Mouse (Mus musculus): Measurements from ENCODE around the gene Pnpo.

Gene Pnpo

GRCm38 (mm10) chr11:96935872-96936650 lies 7.7 kb downstream of the Pnpo start:
- DNase-seq: no peak

- no peak for DNase-seq
Measured at GRCm38 (mm10) chr11:96934921-96935356, 8.8 kb downstream of the Pnpo start.

GRCm38 (mm10) chr11:96933562-96934276 lies 10.1 kb downstream of the Pnpo start:
- DNase-seq: no peak

- DNase-seq: no peak
Measured at GRCm38 (mm10) chr11:96931327-96932062, 12.3 kb downstream of the Pnpo start.

GRCm38 (mm10) chr11:96929766-96930331 lies 13.9 kb downstream of the Pnpo start:
- DNase-seq: no peak

- DNase-seq: no peak
Measured at GRCm38 (mm10) chr11:96929096-96929765, 14.6 kb downstream of the Pnpo start.

- no peak for DNase-seq
Measured at GRCm38 (mm10) chr11:96928691-96929090, 15.1 kb downstream of the Pnpo start.

- no peak for DNase-seq
Measured at GRCm38 (mm10) chr11:96928088-96928487, 15.7 kb downstream of the Pnpo start, which contains the start of gene Prr15l. TSS of gene Prr15l (plus strand) at chr11:96928104.

- no peak for DNase-seq
Measured at GRCm38 (mm10) chr11:96926587-96926986, 17.2 kb downstream of the Pnpo start.

- no peak for DNase-seq
Measured at GRCm38 (mm10) chr11:96925469-96926148, 18.2 kb downstream of the Pnpo start.

GRCm38 (mm10) chr11:96924861-96925260 lies 18.9 kb downstream of the Pnpo start:
- no peak for DNase-seq

- no peak for DNase-seq
Measured at GRCm38 (mm10) chr11:96919003-96919402, 24.8 kb downstream of the Pnpo start.

- no peak for DNase-seq
Measured at GRCm38 (mm10) chr11:96917415-96917814, 26.4 kb downstream of the Pnpo start.

GRCm38 (mm10) chr11:96916885-96917396 lies 26.8 kb downstream of the Pnpo start:
- DNase-seq: no peak

GRCm38 (mm10) chr11:96916044-96916884 lies 27.5 kb downstream of the Pnpo start, which contains the start of gene Cdk5rap3:
TSS of gene Cdk5rap3 (minus strand) at chr11:96916496.
- peak; percentile 98 for DNase-seq

- DNase-seq: no peak
Measured at GRCm38 (mm10) chr11:96912682-96913081, 31.1 kb downstream of the Pnpo start.

GRCm38 (mm10) chr11:96910003-96910402 lies 33.8 kb downstream of the Pnpo start:
- DNase-seq: peak; percentile 80

- peak; percentile 19 for DNase-seq
Measured at GRCm38 (mm10) chr11:96908594-96908993, 35.2 kb downstream of the Pnpo start.

GRCm38 (mm10) chr11:96906431-96907161 lies 37.2 kb downstream of the Pnpo start:
- DNase-seq: no peak
